In genomic region chr13:74145983-74146622, GRCm38 (mm10) we compare ENCODE assay signal across 20 mouse cellular contexts. TPM values are rescaled to one million over a fixed set of nuclear protein-coding genes. Genes with fewer than 3 reads are reported as not detected.
DNase-seq lines count a peak whose midpoint lies in the region; ATAC-seq and TF ChIP-seq lines count a peak whose summit lies in the region.
"Had no signal": no experiment of that assay in that cellular context is flagged by ENCODE, and none has a peak within 500 bp of the region (broad histone marks: within the 10 kb centered on the region; RNA-seq: fewer than 3 reads in every experiment).

No protein-coding gene starts in this region.

- no peaks in the 10 kb centered on the region for H3K36me3 ChIP-seq in forebrain, embryonic 13.5 days (ENCODE audit: poor library complexity, severe bottlenecking)
- no peaks in the 10 kb centered on the region for H3K36me3 ChIP-seq in forebrain, embryonic 12.5 days (replicated peaks)
- H3K36me3 ChIP-seq in midbrain, postnatal 0 days (ENCODE audit: insufficient read depth, low read length) = no peaks in the 10 kb centered on the region
- no peaks in the 10 kb centered on the region for H3K36me3 ChIP-seq in midbrain, embryonic 16.5 days (ENCODE audit: control insufficient read depth, insufficient read depth, low read length)
- H3K36me3 ChIP-seq: forebrain, embryonic 15.5 days; heart, embryonic 13.5 days; limb, embryonic 15.5 days had no signal

- H3K27ac ChIP-seq in forebrain, embryonic 13.5 days = no peak overlapping the region
- H3K27ac ChIP-seq in forebrain, embryonic 12.5 days = no peak overlapping the region
- H3K27ac ChIP-seq in midbrain, postnatal 0 days (ENCODE audit: low read depth, low read length) = no peak overlapping the region
- no peak overlapping the region for H3K27ac ChIP-seq in midbrain, embryonic 16.5 days (ENCODE audit: low read length)
- H3K27ac ChIP-seq: forebrain, embryonic 15.5 days; heart, embryonic 13.5 days; limb, embryonic 15.5 days had no signal

- WGBS in forebrain, embryonic 13.5 days = 62% methylated on average over 3 of the region's 3 CpGs
- WGBS in forebrain, embryonic 12.5 days = 74% methylated on average over 3 of the region's 3 CpGs
- WGBS in midbrain, postnatal 0 days = 92% methylated on average over 3 of the region's 3 CpGs
- WGBS in midbrain, embryonic 16.5 days = 79% methylated on average over 3 of the region's 3 CpGs

- H3K9me3 ChIP-seq in forebrain, embryonic 13.5 days (replicated peaks) = no peaks in the 10 kb centered on the region
- H3K9me3 ChIP-seq in forebrain, embryonic 12.5 days = no peaks in the 10 kb centered on the region
- no peaks in the 10 kb centered on the region for H3K9me3 ChIP-seq in midbrain, postnatal 0 days (ENCODE audit: low read length)
- H3K9me3 ChIP-seq in midbrain, embryonic 16.5 days (replicated peaks; ENCODE audit: control insufficient read depth, low read length, poor library complexity, severe bottlenecking) = no peaks in the 10 kb centered on the region
- H3K9me3 ChIP-seq: forebrain, embryonic 15.5 days; heart, embryonic 13.5 days; limb, embryonic 15.5 days had no signal

- intact Hi-C loops in heart, postnatal 36 days (cut with DNase I) = no loop called here
- intact Hi-C loops in gastrocnemius, postnatal 14 days (cut with DNase I; ENCODE audit: low total_unique reads) = no loop called here

- H3K4me1 ChIP-seq in forebrain, embryonic 13.5 days = no peaks in the 10 kb centered on the region
- no peaks in the 10 kb centered on the region for H3K4me1 ChIP-seq in forebrain, embryonic 12.5 days
- no peaks in the 10 kb centered on the region for H3K4me1 ChIP-seq in midbrain, postnatal 0 days (ENCODE audit: insufficient read depth, low read length)
- H3K4me1 ChIP-seq in midbrain, embryonic 16.5 days (ENCODE audit: control insufficient read depth, insufficient read depth, low read length) = no peaks in the 10 kb centered on the region
- H3K4me1 ChIP-seq: forebrain, embryonic 15.5 days; heart, embryonic 13.5 days; limb, embryonic 15.5 days had no signal

- DNase-seq in midbrain, postnatal 0 days (ENCODE audit: low spot score) = peak; percentile 28
- peak; percentile 78 to 88 for DNase-seq in cerebellum, postnatal 14 days
- no peak for DNase-seq in heart, postnatal 36 days
- no peak for DNase-seq in adrenal gland, postnatal 4 days (ENCODE audit: low spot score in 2 of 2)
- no peak for DNase-seq in gastrocnemius, postnatal 14 days
- DNase-seq: adrenal gland, adult 2 months; heart, adult 11 months; heart, postnatal 4 days; kidney, adult 18-20 months; kidney, postnatal 36 days; layer of hippocampus, adult 9-11 months; lung, postnatal 14 days; thymus, postnatal 36 days had no signal

- ATAC-seq in forebrain, embryonic 13.5 days = peak; percentile 50; the same call in 1 of the 2 replicates
- ATAC-seq in forebrain, embryonic 12.5 days (ENCODE audit: low FRiP score) = no peak
- no peak for ATAC-seq in midbrain, postnatal 0 days (ENCODE audit: low FRiP score)
- no peak for ATAC-seq in midbrain, embryonic 16.5 days
- ATAC-seq: forebrain, embryonic 15.5 days had no signal

- no peak for TF ChIP-seq CTCF in midbrain, postnatal 0 days (IDR thresholded peaks at IDR 0.05)

- H3K4me3 ChIP-seq in forebrain, embryonic 13.5 days = no peak overlapping the region
- H3K4me3 ChIP-seq in forebrain, embryonic 12.5 days (replicated peaks) = no peak overlapping the region
- H3K4me3 ChIP-seq in midbrain, postnatal 0 days (ENCODE audit: low read depth, low read length) = no peak overlapping the region
- H3K4me3 ChIP-seq in midbrain, embryonic 16.5 days (ENCODE audit: low read depth, low read length) = no peak overlapping the region
- H3K4me3 ChIP-seq: forebrain, embryonic 15.5 days; heart, embryonic 13.5 days; limb, embryonic 15.5 days had no signal

- H3K27me3 ChIP-seq in forebrain, embryonic 13.5 days = no peaks in the 10 kb centered on the region
- no peaks in the 10 kb centered on the region for H3K27me3 ChIP-seq in forebrain, embryonic 12.5 days
- no peaks in the 10 kb centered on the region for H3K27me3 ChIP-seq in midbrain, postnatal 0 days (ENCODE audit: insufficient read depth, low read length)
- H3K27me3 ChIP-seq in midbrain, embryonic 16.5 days (ENCODE audit: control insufficient read depth, insufficient read depth, low read depth, low read length) = no peaks in the 10 kb centered on the region
- H3K27me3 ChIP-seq: forebrain, embryonic 15.5 days; heart, embryonic 13.5 days; limb, embryonic 15.5 days had no signal

- H3K4me2 ChIP-seq in forebrain, embryonic 13.5 days = no peak overlapping the region
- no peak overlapping the region for H3K4me2 ChIP-seq in forebrain, embryonic 12.5 days
- no peak overlapping the region for H3K4me2 ChIP-seq in midbrain, postnatal 0 days (ENCODE audit: low read depth, low read length, poor library complexity, severe bottlenecking)
- no peak overlapping the region for H3K4me2 ChIP-seq in midbrain, embryonic 16.5 days (ENCODE audit: low read length)
- H3K4me2 ChIP-seq: forebrain, embryonic 15.5 days; heart, embryonic 13.5 days; limb, embryonic 15.5 days had no signal

- no peak overlapping the region for H3K9ac ChIP-seq in forebrain, embryonic 13.5 days
- H3K9ac ChIP-seq in forebrain, embryonic 12.5 days = no peak overlapping the region
- no peak overlapping the region for H3K9ac ChIP-seq in midbrain, postnatal 0 days (replicated peaks; ENCODE audit: low read length, poor library complexity, severe bottlenecking)
- no peak overlapping the region for H3K9ac ChIP-seq in midbrain, embryonic 16.5 days (ENCODE audit: low read depth, low read length)
- H3K9ac ChIP-seq: forebrain, embryonic 15.5 days; heart, embryonic 13.5 days; limb, embryonic 15.5 days had no signal

RNA-seq across cellular contexts. Expression of gene Slc9a3, which starts 24.8 kb away (rescaled TPM):
- 0.04 TPM in 1 of 2 replicates, not detected in the other for polyA plus RNA-seq in forebrain, embryonic 13.5 days (2015; fragmentation: Nextera tagmentation; extraction: Ambion mirVana)
- polyA plus RNA-seq in forebrain, embryonic 12.5 days (2016; fragmentation: Nextera tagmentation; extraction: Ambion mirVana) = not detected in 2 replicates
- 0.49 and 1.4 TPM in 2 replicates for total RNA-seq in midbrain, postnatal 0 days (2014; rRNA removed)
- polyA plus RNA-seq in midbrain, postnatal 0 days (2015; fragmentation: Nextera tagmentation; extraction: Ambion mirVana) = 1.0 and 1.1 TPM in 2 replicates
- 0.13 and 0.41 TPM in 2 replicates for polyA plus RNA-seq in midbrain, embryonic 16.5 days (2015; fragmentation: Nextera tagmentation; extraction: Ambion mirVana)
- total RNA-seq in heart, postnatal 36 days (2021) = under 1 TPM; 0.22 to 0.56 TPM
- 1 to 10 TPM in 1 of 2 experiments, under 1 TPM in 1; 0.42 to 3.2 TPM for total RNA-seq in adrenal gland, postnatal 4 days (2021)
- total RNA-seq in gastrocnemius, postnatal 14 days (2021) = 1 to 10 TPM in 1 of 2 experiments, under 1 TPM in 1; 0.55 to 1.3 TPM
- total RNA-seq: megakaryocyte-erythroid progenitor cell, adult 5-6 weeks had no signal
- polyA plus RNA-seq: forebrain, embryonic 15.5 days; heart, embryonic 13.5 days had no signal

Comparison
In these comparisons a context has a peak if more than half of its experiments do, and no peak if none do; other contexts are left out.
1. DNase-seq: peak in midbrain, postnatal 0 days (single experiment) and cerebellum, postnatal 14 days (2 of 2); none in heart, postnatal 36 days (0 of 2), adrenal gland, postnatal 4 days (0 of 2) and gastrocnemius, postnatal 14 days (single experiment).